Mouse (Mus musculus) frontal cortex, adult 2 months (tissue): Measurements from ENCODE around the gene Mfsd14a. TPM values are rescaled to one million over a fixed set of nuclear protein-coding genes. Genes with fewer than 3 reads are reported as not detected.

Source experiments
- DNase-seq, 2 experiments: peaks; one replicate each; pipeline ENCODE4 v3.0.0; 2022; ENCODE audit warnings: low spot score in 1 of 2; ENCODE audit errors: extremely low spot score in 1 of 2
- polyA plus RNA-seq: library from polyadenylated mRNA; depleted of rRNA; stranded (reverse); fragments of >200 nt; gene quantifications from 2 replicates; pipeline ENCODE4 v1.2.3, GENCODE M21; 2012; rRNA removed

Mfsd14a gene
- polyA plus RNA-seq, 1 experiment, result 43.1 TPM

DNA sequence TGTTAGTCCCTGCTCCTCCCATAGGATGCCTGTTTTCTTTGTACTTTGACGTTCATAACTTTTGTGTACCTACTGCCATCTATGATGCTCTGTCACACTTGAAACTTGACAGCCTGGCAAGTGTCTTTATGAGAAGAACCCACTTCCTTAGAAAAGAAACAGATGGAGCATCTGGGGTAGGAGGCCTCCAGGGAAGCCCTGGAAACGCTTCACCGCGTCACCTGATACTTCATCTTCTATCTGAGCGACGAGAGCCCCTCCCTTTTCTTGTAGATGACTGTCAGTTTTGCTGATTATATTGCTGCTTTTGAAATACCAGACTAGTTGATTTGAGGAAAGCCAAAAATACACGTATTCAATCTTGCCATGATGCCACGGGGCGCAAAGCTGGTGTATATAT lies 57.9 kb downstream of the Mfsd14a start:
- DNase-seq, result peak in 1 of 2 experiments; percentile 13

DNA sequence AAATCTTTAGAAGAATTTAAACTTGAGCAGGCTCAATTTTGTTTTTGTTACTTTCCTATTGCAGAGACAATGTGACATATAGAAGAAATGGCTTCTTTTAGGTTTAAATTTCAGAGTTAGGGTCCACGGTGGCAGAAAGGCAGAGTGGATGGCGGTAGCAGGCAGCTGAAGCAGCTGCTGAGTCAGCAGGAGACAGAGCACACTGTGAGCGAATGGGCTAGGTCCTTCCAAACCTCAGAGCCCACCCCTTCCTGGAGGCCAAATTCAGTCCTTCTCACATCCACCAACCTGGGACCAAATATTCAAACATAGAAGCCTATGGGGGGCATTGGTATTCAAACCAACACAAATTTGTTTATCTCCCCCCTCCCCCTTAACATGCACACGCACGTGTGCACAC lies 60.7 kb downstream of the Mfsd14a start:
- DNase-seq, result no peak

- no peak for DNase-seq
Measured at GRCm38 (mm10) chr3:116601005-116601404, 61.5 kb downstream of the Mfsd14a start.

DNA sequence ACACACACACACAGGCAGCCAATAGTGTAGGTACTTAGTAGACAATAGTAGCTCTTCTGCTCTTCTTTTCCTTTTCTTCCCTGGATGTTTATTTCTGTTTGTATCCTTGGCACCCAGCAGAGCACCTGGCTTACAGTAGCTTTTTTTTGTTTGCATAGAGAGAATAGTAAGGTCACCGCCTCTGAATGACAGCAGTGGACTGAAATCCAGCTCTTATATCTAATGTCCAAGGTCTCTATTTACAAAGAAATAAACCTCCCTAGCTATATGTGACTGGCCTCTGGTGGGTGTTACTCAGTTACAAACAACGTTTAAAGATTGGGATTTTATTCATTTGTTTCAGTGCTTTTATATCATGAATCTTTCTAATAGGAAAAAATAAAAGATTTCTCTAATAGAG lies 62.8 kb downstream of the Mfsd14a start:
- no peak for DNase-seq

- no peak for DNase-seq
Measured at GRCm38 (mm10) chr3:116595603-116595991, 66.9 kb downstream of the Mfsd14a start.

DNA sequence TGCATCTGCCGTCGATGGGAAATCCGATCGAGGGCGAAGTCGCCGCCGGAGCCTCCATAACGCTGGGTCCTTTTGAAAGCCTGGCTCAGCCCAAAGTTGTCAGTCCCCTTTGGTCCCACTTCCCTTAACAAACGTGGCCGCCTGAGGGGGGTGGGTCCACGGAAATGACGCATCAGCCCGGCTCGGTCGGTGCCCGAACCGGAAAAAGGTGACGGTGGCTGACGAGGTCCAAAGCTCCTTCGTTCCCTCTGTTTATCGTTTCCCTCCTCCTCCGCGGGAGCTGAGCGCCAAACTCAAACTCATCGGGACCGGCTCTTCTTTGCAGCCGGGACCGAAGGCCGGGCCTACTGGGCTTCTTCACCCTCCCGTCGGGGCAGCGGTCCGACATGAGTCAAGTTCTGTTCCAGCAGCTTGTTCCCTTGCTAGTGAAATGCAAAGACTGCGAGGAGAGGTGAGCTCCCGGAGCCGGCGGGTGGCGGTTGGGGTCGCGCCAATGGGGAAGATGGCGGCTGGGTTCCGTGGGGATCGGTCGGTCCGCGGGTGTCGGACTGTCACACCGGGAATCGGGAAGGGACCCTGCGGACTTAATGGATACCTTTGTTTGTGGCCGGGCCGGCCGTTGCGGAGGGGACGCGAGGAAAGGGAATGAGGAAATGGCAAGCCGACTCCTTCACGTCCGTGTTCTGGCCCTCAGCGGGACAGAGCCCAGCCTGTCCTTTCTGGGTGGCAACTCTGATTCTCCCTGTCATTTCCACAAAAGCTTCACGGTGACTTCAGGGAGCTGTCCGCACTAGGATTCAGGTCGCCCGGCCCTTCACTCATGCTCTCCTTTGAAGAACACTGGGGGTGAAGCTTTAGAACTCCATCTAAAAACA lies 67.5 kb downstream of the Mfsd14a start, which contains the start of gene Sass6:
Sass6 (plus strand) TSS at position 255 of the 875 bp plus-strand sequence.
- peak; percentile 93 to 100 for DNase-seq

DNA sequence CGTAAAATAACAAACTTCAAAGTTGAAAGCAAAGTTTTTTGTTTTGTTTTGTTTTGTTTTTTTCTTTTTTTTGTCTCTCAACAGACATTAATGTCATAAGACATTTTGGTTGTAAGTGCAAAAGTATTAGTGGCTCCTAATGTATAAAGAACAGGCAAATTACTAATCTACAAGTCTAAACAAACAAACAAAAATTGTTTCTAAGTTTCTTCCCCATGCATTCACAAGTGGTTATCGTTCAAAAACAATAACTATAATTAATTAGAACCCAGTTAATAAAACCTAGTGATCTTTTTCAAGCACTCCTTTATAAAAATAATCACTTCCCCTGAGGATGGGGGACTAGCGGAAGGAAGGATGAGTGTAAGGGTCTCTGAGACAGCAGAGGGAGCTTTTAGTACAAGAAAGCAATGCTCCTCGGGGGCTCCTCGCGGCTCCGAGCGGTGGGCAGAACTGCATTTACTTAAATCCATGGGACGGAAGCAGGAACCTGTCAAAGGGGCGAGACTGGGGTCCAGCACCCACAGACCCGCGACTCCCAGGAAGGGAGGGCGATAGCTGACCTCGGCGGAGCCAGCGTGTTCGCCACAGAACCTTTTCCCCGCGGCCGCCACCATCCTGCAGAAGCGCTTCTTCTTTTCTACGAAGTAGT lies 68.3 kb downstream of the Mfsd14a start:
- peak; percentile 20 to 54 for DNase-seq

GRCm38 (mm10) chr3:116582201-116582600 lies 80.3 kb downstream of the Mfsd14a start:
- DNase-seq, result peak; percentile 47 to 67

Other genes starting within 250 kb of the Mfsd14a start
- gene Cdc14a, start 238.6 kb downstream of the Mfsd14a start, polyA plus RNA-seq, result 2.8 and 3.0 TPM in 2 replicates
- 84.2 and 86.5 TPM in 2 replicates for gene Rtca, start 154.5 kb downstream of the Mfsd14a start, polyA plus RNA-seq
- 15.6 and 21.1 TPM in 2 replicates for gene Dbt, start 149.6 kb downstream of the Mfsd14a start, polyA plus RNA-seq
- 0.44 and 0.66 TPM in 2 replicates for gene Lrrc39, start 99.7 kb downstream of the Mfsd14a start, polyA plus RNA-seq
- gene Sass6, start 67.7 kb downstream of the Mfsd14a start, polyA plus RNA-seq, result 4.8 and 5.3 TPM in 2 replicates
- 19.2 and 22.3 TPM in 2 replicates for gene Trmt13, start 48.1 kb downstream of the Mfsd14a start, polyA plus RNA-seq
- gene Gm43191, start 18.6 kb upstream of the Mfsd14a start, polyA plus RNA-seq, result not detected in 2 replicates
- gene Slc35a3, start 50.2 kb upstream of the Mfsd14a start, polyA plus RNA-seq, result 12.2 and 12.7 TPM in 2 replicates
- 14.2 and 14.4 TPM in 2 replicates for gene Agl, start 145.5 kb upstream of the Mfsd14a start, polyA plus RNA-seq
- 1.2 and 1.7 TPM in 2 replicates for gene Frrs1, start 196.8 kb upstream of the Mfsd14a start, polyA plus RNA-seq